Mouse (Mus musculus) bone marrow macrophage, adult 2 months (primary cell): ENCODE results near the gene Rinl.

Experiments used
- CTCF ChIP-seq: IDR thresholded peaks from 2 replicates; pipeline ENCODE4 v1.5.1; 2012; ENCODE audit warnings: low read depth, mild to moderate bottlenecking, low read length, moderate library complexity
- POLR2A ChIP-seq: IDR thresholded peaks from 2 replicates; pipeline ENCODE4 v1.6.1; 2012; ENCODE audit warnings: mild to moderate bottlenecking, low read depth, low read length, borderline replicate concordance

DNA sequence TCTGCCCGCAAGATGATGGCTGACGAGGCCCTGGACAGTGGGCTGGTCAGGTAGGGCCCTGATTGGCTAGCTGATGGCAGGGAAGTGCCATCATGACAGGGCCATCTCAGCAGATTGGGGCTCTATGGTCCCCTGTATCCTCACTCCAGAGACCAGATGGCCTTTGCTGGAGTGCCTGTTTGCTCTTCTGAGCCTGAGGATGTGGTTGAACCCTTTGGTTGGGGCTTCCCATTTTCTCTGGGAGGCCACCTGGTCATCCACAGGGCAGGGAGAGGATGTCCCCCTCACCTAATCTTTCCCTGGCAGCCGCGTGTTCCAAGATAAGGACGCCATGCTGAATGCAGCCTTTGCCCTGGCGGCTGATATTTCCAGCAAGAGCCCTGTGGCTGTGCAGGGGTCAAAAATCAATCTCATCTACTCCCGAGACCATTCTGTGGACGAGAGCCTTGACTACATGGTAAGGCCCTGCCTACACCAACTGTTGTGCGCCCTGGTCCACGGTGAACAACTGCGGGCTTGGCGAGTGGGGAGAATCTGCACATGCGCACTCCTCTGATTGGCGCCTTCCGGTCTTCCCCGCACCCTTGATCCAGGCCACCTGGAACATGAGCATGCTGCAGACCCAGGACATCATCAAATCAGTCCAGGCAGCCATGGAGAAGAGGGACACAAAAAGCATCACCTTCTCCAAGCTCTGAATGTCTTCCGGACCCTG is 42.8 kb downstream of the Rinl start:
- no peak for TF ChIP-seq CTCF
- TF ChIP-seq POLR2A, result no peak
